Mouse (Mus musculus) midbrain, embryonic 12.5 days (tissue): ENCODE results near the gene Btbd19. TPM values are rescaled to one million over a fixed set of nuclear protein-coding genes. Genes with fewer than 3 reads are reported as not detected.

Experiments used
- ATAC-seq: fragments of 200-750 bp; cut with Nextera tagmentation; 2 replicates; pipeline ENCODE4 v1.8.0; 2017; ENCODE audit warnings: low read depth, moderate TSS enrichment, moderate library complexity; ENCODE audit not compliant: low FRiP score
- H3K27ac ChIP-seq: fragments of 300-500 bp; sonication (generic); replicated peaks from 2 replicates; pipeline ENCODE4 v1.5.1; 2016; ENCODE audit warnings: mild to moderate bottlenecking
- H3K27me3 ChIP-seq: fragments of 300-500 bp; sonication (generic); 2 replicates; pipeline ENCODE4 v1.6.1; 2016; ENCODE audit warnings: mild to moderate bottlenecking
- H3K36me3 ChIP-seq: fragments of 300-500 bp; sonication (generic); 2 replicates; pipeline ENCODE4 v1.6.1; 2016
- H3K4me1 ChIP-seq: fragments of 300-500 bp; sonication (generic); 2 replicates; pipeline ENCODE4 v1.6.1; 2016
- H3K4me2 ChIP-seq: fragments of 300-500 bp; sonication (generic); replicated peaks from 2 replicates; pipeline ENCODE4 v1.6.1; 2016; ENCODE audit warnings: mild to moderate bottlenecking, moderate library complexity
- H3K4me3 ChIP-seq: fragments of 300-500 bp; sonication (generic); 2 replicates; pipeline ENCODE4 v1.5.1; 2016; ENCODE audit warnings: mild to moderate bottlenecking
- H3K9ac ChIP-seq: fragments of 300-500 bp; sonication (generic); replicated peaks from 2 replicates; pipeline ENCODE4 v1.6.1; 2016; ENCODE audit warnings: mild to moderate bottlenecking, moderate library complexity
- H3K9me3 ChIP-seq: fragments of 300-500 bp; sonication (generic); 2 replicates; pipeline ENCODE4 v1.6.1; 2016; ENCODE audit warnings: mild to moderate bottlenecking
- WGBS: fragments of 180-500 bp; shearing (Covaris S2); methylation state at CpG from one replicate; pipeline ENCODE4 v1.1.7; 2016; 5-methylcytosine and 5-hydroxymethylcytosine counted together
- polyA plus RNA-seq: library from polyadenylated mRNA; unstranded; fragments of >200 nt; fragmentation: Nextera tagmentation; extraction: Ambion mirVana; gene quantifications from 2 replicates; pipeline ENCODE4 v1.2.1, GENCODE M21; 2016

Btbd19 gene
- polyA plus RNA-seq, 1 experiment from 2014 or later: 4.2 TPM

- H3K4me3 ChIP-seq: peak overlapping the region; percentile 88
- WGBS: under 1% methylated on average over 42 of the region's 42 CpGs
- peaks cover 14% of the 10 kb centered on the region for H3K36me3 ChIP-seq
- H3K27ac ChIP-seq: peak overlapping the region; percentile 71
- H3K27me3 ChIP-seq: peaks cover 5% of the 10 kb centered on the region; the same call in 1 of the 2 replicates
- peak overlapping the region; percentile 78 for H3K9ac ChIP-seq
- peak; percentile 32 for ATAC-seq
- peaks cover 36% of the 10 kb centered on the region for H3K4me1 ChIP-seq
- no peaks in the 10 kb centered on the region for H3K9me3 ChIP-seq
- H3K4me2 ChIP-seq: peak overlapping the region; percentile 84
These were observed 7.9 kb upstream of the Btbd19 start for GRCm38 (mm10) chr4:117133366-117133796.

- WGBS: 5% methylated on average over 11 of the region's 11 CpGs
- peak overlapping the region; percentile 71; the same call in 1 of the 2 replicates for H3K27ac ChIP-seq
- peak overlapping the region; percentile 88 for H3K4me3 ChIP-seq
These were observed 7.2 kb upstream of the Btbd19 start for GRCm38 (mm10) chr4:117132794-117133143.

GRCm38 (mm10) chr4:117131890-117132793, 6.6 kb upstream of the Btbd19 start:
- Histone ChIP-seq H3K9me3 (no peaks in the 10 kb centered on the region), H3K36me3 (peaks cover 22% of the 10 kb centered on the region), H3K9ac (peak overlapping the region; percentile 78; the same call in 1 of the 2 replicates), H3K4me2 (peak overlapping the region; percentile 84), H3K4me1 (peaks cover 36% of the 10 kb centered on the region), H3K4me3 (peak overlapping the region; percentile 88), H3K27ac (peak overlapping the region; percentile 71), H3K27me3 (peaks cover 11% of the 10 kb centered on the region; the same call in 1 of the 2 replicates)
- peak; percentile 76 for ATAC-seq
- 3% methylated on average over 7 of the region's 7 CpGs for whole genome bisulfite sequencing

More at GRCm38 (mm10) chr4:117132794-117133143, 7.2 kb upstream of the Btbd19 start:
- Histone ChIP-seq H3K9ac (peak overlapping the region; percentile 78), H3K9me3 (no peaks in the 10 kb centered on the region), H3K4me2 (peak overlapping the region; percentile 84), H3K4me1 (peaks cover 36% of the 10 kb centered on the region), H3K36me3 (peaks cover 21% of the 10 kb centered on the region), H3K27me3 (peaks cover 11% of the 10 kb centered on the region; the same call in 1 of the 2 replicates)
- ATAC-seq: no peak

- peaks cover 24% of the 10 kb centered on the region for H3K36me3 ChIP-seq
- no peaks in the 10 kb centered on the region for H3K9me3 ChIP-seq
- peak overlapping the region; percentile 84 for H3K4me2 ChIP-seq
- H3K27me3 ChIP-seq: peaks cover 11% of the 10 kb centered on the region; the same call in 1 of the 2 replicates
- ATAC-seq: no peak
- peak overlapping the region; percentile 88 for H3K4me3 ChIP-seq
- H3K9ac ChIP-seq: peak overlapping the region; percentile 78; the same call in 1 of the 2 replicates
- peak overlapping the region; percentile 71 for H3K27ac ChIP-seq
- 56% methylated on average over 6 of the region's 6 CpGs for whole genome bisulfite sequencing
- H3K4me1 ChIP-seq: peaks cover 41% of the 10 kb centered on the region
These were observed 5.7 kb upstream of the Btbd19 start for GRCm38 (mm10) chr4:117131198-117131597.

GRCm38 (mm10) chr4:117130790-117131189, 5.3 kb upstream of the Btbd19 start:
- Histone ChIP-seq H3K4me3 (no peak overlapping the region), H3K9ac (peak overlapping the region; percentile 78; the same call in 1 of the 2 replicates), H3K4me1 (peaks cover 45% of the 10 kb centered on the region), H3K36me3 (peaks cover 24% of the 10 kb centered on the region), H3K27ac (peak overlapping the region; percentile 71), H3K4me2 (peak overlapping the region; percentile 84), H3K27me3 (peaks cover 10% of the 10 kb centered on the region; the same call in 1 of the 2 replicates), H3K9me3 (no peaks in the 10 kb centered on the region)
- ATAC-seq: no peak
- WGBS: 50% methylated on average over 6 of the region's 6 CpGs

GRCm38 (mm10) chr4:117127991-117128686, 2.6 kb upstream of the Btbd19 start:
- no peak overlapping the region for H3K27ac ChIP-seq
- H3K4me2 ChIP-seq: no peak overlapping the region
- H3K9me3 ChIP-seq: no peaks in the 10 kb centered on the region
- no peak overlapping the region for H3K4me3 ChIP-seq
- no peak overlapping the region for H3K9ac ChIP-seq
- H3K4me1 ChIP-seq: peaks cover 56% of the 10 kb centered on the region
- 90% methylated on average over 33 of the region's 33 CpGs for WGBS
- peaks cover 24% of the 10 kb centered on the region for H3K36me3 ChIP-seq
- peaks cover 6% of the 10 kb centered on the region; the same call in 1 of the 2 replicates for H3K27me3 ChIP-seq
- no peak for ATAC-seq

- no peaks in the 10 kb centered on the region for H3K9me3 ChIP-seq
- H3K4me2 ChIP-seq: peak within 1 kb of the TSS; percentile 30
- H3K4me1 ChIP-seq: peaks cover 43% of the 10 kb centered on the region
- no peak within 1 kb of the TSS for H3K4me3 ChIP-seq
- H3K36me3 ChIP-seq: peaks cover 24% of the 10 kb centered on the region
- 90% methylated on average over 9 of the region's 9 CpGs for WGBS
- H3K27me3 ChIP-seq: peaks cover 6% of the 10 kb centered on the region; the same call in 1 of the 2 replicates
- peak within 1 kb of the TSS; percentile 55; the same call in 1 of the 2 replicates for H3K9ac ChIP-seq
- ATAC-seq: no peak
- peak within 1 kb of the TSS; percentile 78 for H3K27ac ChIP-seq
These were observed 1.3 kb upstream of the Btbd19 start, which contains the start of gene Tctex1d4 for GRCm38 (mm10) chr4:117126675-117127290. Tctex1d4 (plus strand) TSS chr4:117126794.

GRCm38 (mm10) chr4:117125910-117126674, 567 bp upstream of the Btbd19 start:
- Histone ChIP-seq H3K4me2 (peak overlapping the region; percentile 30), H3K9ac (peak overlapping the region; percentile 55; the same call in 1 of the 2 replicates), H3K9me3 (no peaks in the 10 kb centered on the region), H3K4me1 (peaks cover 40% of the 10 kb centered on the region), H3K27me3 (peaks cover 6% of the 10 kb centered on the region; the same call in 1 of the 2 replicates), H3K4me3 (no peak overlapping the region), H3K27ac (peak overlapping the region; percentile 78), H3K36me3 (peaks cover 24% of the 10 kb centered on the region)
- 43% methylated on average over 15 of the region's 15 CpGs for WGBS
- no peak for ATAC-seq

- peak overlapping the region; percentile 55 for H3K9ac ChIP-seq
These were observed 792 bp downstream of the Btbd19 start for GRCm38 (mm10) chr4:117124518-117125347.

GRCm38 (mm10) chr4:117124218-117124517, 1.4 kb downstream of the Btbd19 start:
- H3K9ac ChIP-seq: no peak overlapping the region
- H3K4me3 ChIP-seq: no peak overlapping the region
- no peaks in the 10 kb centered on the region for H3K9me3 ChIP-seq
- peaks cover 36% of the 10 kb centered on the region for H3K4me1 ChIP-seq
- WGBS: 98% methylated on average over 3 of the region's 3 CpGs
- ATAC-seq: no peak
- H3K4me2 ChIP-seq: no peak overlapping the region
- H3K27me3 ChIP-seq: 0 out of 2 replicates have a peak, but pooled peaks cover 6% of the 10 kb centered on the region
- peaks cover 17% of the 10 kb centered on the region for H3K36me3 ChIP-seq
- H3K27ac ChIP-seq: no peak overlapping the region

More at GRCm38 (mm10) chr4:117124518-117125347, 792 bp downstream of the Btbd19 start:
- 67% methylated on average over 14 of the region's 14 CpGs for WGBS
- Histone ChIP-seq H3K4me1 (peaks cover 34% of the 10 kb centered on the region), H3K9me3 (no peaks in the 10 kb centered on the region), H3K27ac (peak overlapping the region; percentile 78), H3K27me3 (0 out of 2 replicates have a peak, but pooled peaks cover 6% of the 10 kb centered on the region), H3K4me2 (peak overlapping the region; percentile 30; the same call in 1 of the 2 replicates), H3K4me3 (no peak overlapping the region), H3K36me3 (peaks cover 19% of the 10 kb centered on the region)
- ATAC-seq: no peak
